In genomic region chr12:56536174-56536883, GRCm38 (mm10) we compare ENCODE assay signal across 10 mouse cellular contexts. TPM values are rescaled to one million over a fixed set of nuclear protein-coding genes. Genes with fewer than 3 reads are reported as not detected.
A peak's percentile ranks its signal among the peaks of the same experiment; 100 is the strongest.
DNase-seq lines count a peak whose midpoint lies in the region; ATAC-seq and TF ChIP-seq lines count a peak whose summit lies in the region.
"Had no signal": no experiment of that assay in that cellular context is flagged by ENCODE, and none has a peak within 500 bp of the region (broad histone marks: within the 10 kb centered on the region; RNA-seq: fewer than 3 reads in every experiment).

No protein-coding gene starts in this region.

- 0 out of 2 replicates have a peak overlapping the region, but pooled peaks have one; percentile 18 for H3K4me2 ChIP-seq in kidney, postnatal 0 days (ENCODE audit: low read length)
- H3K4me2 ChIP-seq in embryonic facial prominence, embryonic 11.5 days (ENCODE audit: low read depth, low read length): 0 out of 2 replicates have a peak overlapping the region, but pooled peaks have one; percentile 2
- 0 out of 2 replicates have a peak overlapping the region, but pooled peaks have one; percentile 16 for H3K4me2 ChIP-seq in forebrain, embryonic 16.5 days (ENCODE audit: low read length)
- H3K4me2 ChIP-seq in midbrain, embryonic 14.5 days (ENCODE audit: low read length): 0 out of 2 replicates have a peak overlapping the region, but pooled peaks have one; percentile 3

- peaks cover 88% of the 10 kb centered on the region for H3K27me3 ChIP-seq in kidney, postnatal 0 days (ENCODE audit: insufficient read depth, low read length)
- H3K27me3 ChIP-seq in embryonic facial prominence, embryonic 11.5 days (ENCODE audit: control insufficient read depth, insufficient read depth, low read length): peaks cover 77% of the 10 kb centered on the region
- H3K27me3 ChIP-seq in forebrain, embryonic 16.5 days (replicated peaks; ENCODE audit: control insufficient read depth, insufficient read depth, low read length): peaks cover 76% of the 10 kb centered on the region
- peaks cover 96% of the 10 kb centered on the region for H3K27me3 ChIP-seq in midbrain, embryonic 14.5 days (ENCODE audit: control insufficient read depth, insufficient read depth, low read length)

- H3K27ac ChIP-seq in kidney, postnatal 0 days: no peak overlapping the region
- H3K27ac ChIP-seq in embryonic facial prominence, embryonic 11.5 days (replicated peaks; ENCODE audit: low read depth, low read length): no peak overlapping the region
- H3K27ac ChIP-seq in forebrain, embryonic 16.5 days (ENCODE audit: low read length): peak overlapping the region; percentile 56; the same call in 1 of the 2 replicates
- H3K27ac ChIP-seq in midbrain, embryonic 14.5 days (replicated peaks; ENCODE audit: low read depth, low read length): 0 out of 2 replicates have a peak overlapping the region, but pooled peaks have one; percentile 8

- 1% methylated on average over 39 of the region's 44 CpGs for WGBS in kidney, postnatal 0 days
- WGBS in embryonic facial prominence, embryonic 11.5 days: under 1% methylated on average over 44 of the region's 44 CpGs
- WGBS in forebrain, embryonic 16.5 days: under 1% methylated on average over 44 of the region's 44 CpGs
- under 1% methylated on average over 44 of the region's 44 CpGs for WGBS in midbrain, embryonic 14.5 days

- ATAC-seq in kidney, postnatal 0 days (replicated peaks; ENCODE audit: low FRiP score, low read depth): no peak
- no peak for ATAC-seq in embryonic facial prominence, embryonic 11.5 days (replicated peaks; ENCODE audit: insufficient number of reproducible peaks, low FRiP score, low TSS enrichment, low read depth)
- ATAC-seq in forebrain, embryonic 16.5 days: peak; percentile 27; the same call in 1 of the 2 replicates
- no peak for ATAC-seq in midbrain, embryonic 14.5 days (ENCODE audit: low FRiP score, low TSS enrichment)
- ATAC-seq: inflammation-experienced regulatory T-cells, adult 6 months had no signal

- H3K4me3 ChIP-seq in kidney, postnatal 0 days (replicated peaks; ENCODE audit: low read depth, low read length): no peak overlapping the region
- peak overlapping the region; percentile 19; the same call in 1 of the 2 replicates for H3K4me3 ChIP-seq in embryonic facial prominence, embryonic 11.5 days (ENCODE audit: low read depth, low read length)
- peak overlapping the region; percentile 28 for H3K4me3 ChIP-seq in forebrain, embryonic 16.5 days (replicated peaks; ENCODE audit: low read length)
- H3K4me3 ChIP-seq in midbrain, embryonic 14.5 days (replicated peaks; ENCODE audit: low read depth, low read length): peak overlapping the region; percentile 14
- H3K4me3 ChIP-seq: myocyte had no signal

- no peak for TF ChIP-seq CTCF in kidney, postnatal 0 days (IDR thresholded peaks at IDR 0.05; ENCODE audit: low read depth)

- H3K36me3 ChIP-seq in kidney, postnatal 0 days (ENCODE audit: insufficient read depth, low read length): no peaks in the 10 kb centered on the region
- H3K36me3 ChIP-seq in embryonic facial prominence, embryonic 11.5 days (replicated peaks; ENCODE audit: control insufficient read depth, insufficient read depth, low read depth, low read length): no peaks in the 10 kb centered on the region
- H3K36me3 ChIP-seq in forebrain, embryonic 16.5 days (ENCODE audit: control insufficient read depth, insufficient read depth): no peaks in the 10 kb centered on the region
- no peaks in the 10 kb centered on the region for H3K36me3 ChIP-seq in midbrain, embryonic 14.5 days (ENCODE audit: control insufficient read depth, insufficient read depth, low read length)

- H3K9me3 ChIP-seq in kidney, postnatal 0 days (replicated peaks; ENCODE audit: low read length): no peaks in the 10 kb centered on the region
- no peaks in the 10 kb centered on the region for H3K9me3 ChIP-seq in embryonic facial prominence, embryonic 11.5 days (replicated peaks; ENCODE audit: control insufficient read depth, low read length)
- no peaks in the 10 kb centered on the region for H3K9me3 ChIP-seq in forebrain, embryonic 16.5 days (ENCODE audit: control insufficient read depth, low read length)
- no peaks in the 10 kb centered on the region for H3K9me3 ChIP-seq in midbrain, embryonic 14.5 days (ENCODE audit: control insufficient read depth, low read length)

- peaks cover 8% of the 10 kb centered on the region for H3K4me1 ChIP-seq in kidney, postnatal 0 days (replicated peaks; ENCODE audit: insufficient read depth, low read length)
- H3K4me1 ChIP-seq in embryonic facial prominence, embryonic 11.5 days (ENCODE audit: control insufficient read depth, insufficient read depth, low read length): peaks cover 3% of the 10 kb centered on the region; the same call in 1 of the 2 replicates
- peaks cover 21% of the 10 kb centered on the region for H3K4me1 ChIP-seq in forebrain, embryonic 16.5 days (replicated peaks; ENCODE audit: control insufficient read depth, insufficient read depth, low read length)
- H3K4me1 ChIP-seq in midbrain, embryonic 14.5 days (ENCODE audit: control insufficient read depth, insufficient read depth, low read length): 0 out of 2 replicates have a peak, but pooled peaks cover 6% of the 10 kb centered on the region

- no peak overlapping the region for H3K9ac ChIP-seq in kidney, postnatal 0 days (ENCODE audit: low read depth, low read length)
- H3K9ac ChIP-seq in embryonic facial prominence, embryonic 11.5 days (replicated peaks; ENCODE audit: low read length): no peak overlapping the region
- no peak overlapping the region; the same call in 1 of the 2 replicates for H3K9ac ChIP-seq in forebrain, embryonic 16.5 days (replicated peaks; ENCODE audit: low read depth, low read length)
- H3K9ac ChIP-seq in midbrain, embryonic 14.5 days (replicated peaks; ENCODE audit: low read length): no peak overlapping the region

- DNase-seq in kidney, postnatal 0 days (ENCODE audit: low spot score): no peak
- DNase-seq in kidney, postnatal 14 days: no peak
- DNase-seq in embryonic facial prominence, embryonic 11.5 days (ENCODE audit: low spot score): no peak
- DNase-seq in midbrain, embryonic 14.5 days: peak; percentile 52
- no peak for DNase-seq in ovary, adult 18-20 months (ENCODE audit: low spot score)
- DNase-seq in ovary, postnatal 36 days (ENCODE audit: low spot score): no peak

RNA-seq across cellular contexts. Expression of gene Nkx2-1, which starts 0.4 kb away (rescaled TPM):
- polyA plus RNA-seq in kidney, postnatal 0 days (2015; fragmentation: Nextera tagmentation; extraction: Ambion mirVana): not detected in 2 replicates
- 6.9 and 17.0 TPM in 2 replicates for polyA plus RNA-seq in embryonic facial prominence, embryonic 11.5 days (2014; fragmentation: Nextera tagmentation; extraction: Ambion mirVana)
- polyA plus RNA-seq in forebrain, embryonic 16.5 days (2015; fragmentation: Nextera tagmentation; extraction: Ambion mirVana): 4.7 and 8.1 TPM in 2 replicates
- polyA plus RNA-seq in midbrain, embryonic 14.5 days (2014; fragmentation: Nextera tagmentation; extraction: Ambion mirVana): 0.24 TPM in 1 of 2 replicates, not detected in the other
- polyA plus RNA-seq: inflammation-experienced regulatory T-cells, adult 6 months; myocyte; small intestine, adult 2 months had no signal

Comparison
In these comparisons a context has a peak if more than half of its experiments do, and no peak if none do; other contexts are left out.
1. H3K27ac ChIP-seq: peak in forebrain, embryonic 16.5 days (single experiment) and midbrain, embryonic 14.5 days (single experiment); none in kidney, postnatal 0 days (single experiment) and embryonic facial prominence, embryonic 11.5 days (single experiment).
2. Peak in every context shown above with its lines, with median percentiles within 50 percentile points of each other: H3K4me2 ChIP-seq.